Mouse (Mus musculus) hindlimb bud, embryonic 11.5 days (tissue): ENCODE data around the gene Ubb.
"Not testable (repeated sequence)": the region's sequence is repeated elsewhere in the genome, so short reads cannot be mapped to it uniquely, and the experiment has no call there.

Experiments used
- DNase-seq: peaks from one replicate; pipeline ENCODE4 v3.0.0-alpha.2; 2012; ENCODE audit warnings: low read depth, low spot score; ENCODE audit errors: extremely low spot score

Ubb gene

DNA sequence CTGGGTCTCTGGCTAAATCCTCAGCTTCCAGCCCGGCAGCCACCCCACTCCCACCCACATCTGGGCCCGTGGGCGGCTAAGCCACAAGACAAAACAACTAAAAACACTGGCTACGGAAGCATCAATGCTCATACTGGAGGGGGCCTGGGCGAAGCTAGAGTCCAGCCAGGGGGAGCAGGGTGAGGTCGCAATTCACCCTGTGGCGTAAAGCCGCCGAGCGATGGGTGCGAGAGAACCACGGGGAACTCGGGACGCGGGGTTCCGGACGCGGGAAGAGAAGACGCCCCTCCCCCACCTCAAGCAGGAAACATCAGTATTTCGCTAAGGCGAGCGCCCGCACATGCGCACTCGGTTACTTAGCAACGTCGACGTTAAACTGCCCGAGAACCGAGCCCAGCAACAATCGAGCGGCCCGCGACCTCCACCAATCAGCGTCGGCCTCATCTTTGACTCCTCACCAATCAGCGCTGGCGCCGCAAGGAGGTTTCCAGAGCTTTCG, at the start of gene Ubb:
TSS of gene Ubb (plus strand) at position 445 of the 499 bp plus-strand sequence.
- peak; percentile 99 for DNase-seq

DNA sequence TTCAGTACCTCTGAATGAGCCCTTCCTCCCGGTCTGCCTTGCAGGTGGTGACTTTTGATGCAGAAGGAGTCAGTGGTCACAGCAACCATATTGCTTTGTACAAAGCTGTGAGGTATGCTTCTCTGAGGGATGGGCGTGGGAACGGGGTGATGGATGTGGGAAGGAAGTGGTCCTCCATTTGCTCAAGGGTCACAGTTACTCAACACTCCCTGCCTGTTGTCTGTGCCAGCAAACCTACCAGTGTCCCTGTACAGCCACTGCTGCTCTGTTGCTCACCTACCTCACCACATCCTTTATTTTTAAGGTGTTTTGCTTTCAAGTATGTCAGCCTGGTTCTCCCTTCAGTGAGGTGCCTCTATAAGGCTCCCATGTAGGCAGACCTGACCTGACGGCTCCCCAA, 43.3 kb upstream of the Ubb start:
- no peak for DNase-seq

DNA sequence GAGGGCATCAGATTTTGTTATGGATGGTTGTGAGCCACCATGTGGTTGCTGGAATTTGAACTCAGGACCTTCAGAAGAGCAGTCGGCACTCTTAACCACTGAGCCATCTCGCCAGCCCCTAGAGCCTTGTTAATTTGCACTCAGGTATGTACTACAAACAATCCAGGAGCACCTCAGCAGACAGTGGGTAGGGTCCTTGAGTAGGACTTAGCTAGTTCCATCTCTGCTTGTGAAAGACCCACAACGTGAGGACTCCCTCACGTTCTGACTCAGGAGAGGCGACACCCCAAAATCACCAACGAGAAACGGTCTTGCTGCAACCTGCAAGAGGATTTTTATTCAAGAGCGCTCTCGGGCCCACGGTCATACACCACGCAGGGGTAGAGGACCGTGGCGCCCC, 42.6 kb upstream of the Ubb start:
- not testable (repeated sequence) for DNase-seq

DNA sequence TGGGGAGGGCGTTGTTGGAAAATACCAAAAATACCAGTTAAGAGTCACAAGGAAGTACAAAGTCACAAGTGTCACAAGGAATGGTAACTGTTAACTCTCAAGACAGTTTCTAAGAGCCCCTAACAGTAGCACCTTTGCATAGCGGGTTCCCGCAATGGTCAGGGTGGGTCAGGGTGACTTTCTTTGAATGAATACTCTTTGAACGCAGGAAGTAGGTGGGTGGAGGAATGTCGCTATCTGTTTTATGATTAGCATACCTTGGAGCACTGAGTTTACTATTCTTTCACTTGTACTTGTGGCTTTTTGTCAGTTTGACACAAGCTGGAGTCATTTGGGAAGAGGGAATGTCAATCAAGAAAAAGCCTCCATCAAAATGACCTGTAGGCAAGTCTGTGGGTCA, 42.2 kb upstream of the Ubb start:
- not testable (repeated sequence) for DNase-seq

DNA sequence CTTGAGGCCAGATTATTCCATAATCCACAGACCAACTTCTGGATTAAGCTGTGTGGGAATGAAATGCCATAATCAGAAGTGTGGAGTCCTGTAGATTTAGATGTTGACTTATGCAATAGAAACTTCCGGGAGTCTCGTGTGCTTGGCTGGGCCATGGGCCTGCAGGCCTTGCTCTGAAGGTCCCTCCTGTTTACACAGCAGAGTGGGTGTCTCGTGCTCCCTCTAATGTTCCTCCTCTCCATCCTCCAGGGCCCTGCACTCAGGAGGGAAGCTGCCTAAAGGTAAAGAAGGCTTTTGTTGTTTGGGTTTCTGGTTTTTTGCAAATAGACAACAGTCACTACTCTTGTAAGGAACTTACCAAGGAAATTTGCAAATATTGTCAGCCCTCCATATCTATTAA, 41.4 kb upstream of the Ubb start:
- no peak for DNase-seq

DNA sequence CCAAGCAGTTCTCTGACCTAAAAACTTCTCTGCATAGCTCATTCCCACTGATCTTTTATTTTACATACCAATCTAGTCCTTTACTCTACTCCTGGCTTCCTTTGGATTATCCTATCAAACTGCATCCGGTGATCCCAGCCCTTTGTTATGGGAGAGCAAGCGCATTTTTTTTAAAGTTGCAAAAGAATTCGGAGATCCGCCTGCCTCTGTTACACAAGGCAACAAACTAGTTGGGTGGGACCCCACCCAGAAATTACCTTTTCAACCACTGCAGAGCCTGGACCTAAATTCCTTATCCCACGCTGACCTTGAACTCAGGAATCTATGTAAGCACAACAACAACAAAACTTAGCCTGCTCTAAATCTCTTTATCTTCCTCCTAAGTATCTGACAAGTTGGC, 40.0 kb upstream of the Ubb start:
- no peak for DNase-seq

DNA sequence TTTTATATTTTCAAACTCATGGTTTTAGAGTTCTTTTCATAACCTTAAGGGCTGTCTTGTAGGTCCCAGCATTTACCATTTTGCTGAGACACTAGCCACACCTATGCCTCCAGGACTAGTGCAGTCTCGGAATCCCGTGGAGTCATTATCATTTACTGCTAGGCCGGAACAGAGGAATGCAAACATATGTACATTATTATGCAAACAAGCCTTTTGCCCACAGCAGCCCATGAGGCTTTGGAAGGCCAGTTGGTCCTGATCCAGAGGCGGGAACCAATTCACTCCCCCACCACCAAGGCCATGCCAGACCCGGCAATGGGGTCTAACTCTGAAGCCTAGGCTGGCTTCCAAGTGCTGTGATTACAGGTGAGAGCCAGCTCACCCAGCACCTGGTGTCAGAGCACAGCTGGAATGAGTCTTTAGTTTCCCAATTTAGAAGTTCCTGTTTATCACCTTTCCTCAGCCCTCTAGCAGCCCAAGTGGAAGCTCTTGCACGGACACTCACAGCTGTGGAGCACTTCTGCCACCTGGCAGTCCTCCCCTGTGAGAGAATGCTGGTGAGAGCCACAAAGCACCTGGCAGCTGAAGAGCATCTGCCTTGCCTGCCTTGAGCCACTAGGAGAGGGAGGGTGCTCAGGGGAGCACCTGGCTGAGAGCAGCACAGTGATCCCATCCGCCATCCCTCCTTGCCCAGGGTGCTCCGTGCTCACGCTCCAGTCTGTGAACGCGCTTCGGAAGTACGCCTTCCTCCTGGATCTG, 39.3 kb upstream of the Ubb start:
- DNase-seq: no peak

DNA sequence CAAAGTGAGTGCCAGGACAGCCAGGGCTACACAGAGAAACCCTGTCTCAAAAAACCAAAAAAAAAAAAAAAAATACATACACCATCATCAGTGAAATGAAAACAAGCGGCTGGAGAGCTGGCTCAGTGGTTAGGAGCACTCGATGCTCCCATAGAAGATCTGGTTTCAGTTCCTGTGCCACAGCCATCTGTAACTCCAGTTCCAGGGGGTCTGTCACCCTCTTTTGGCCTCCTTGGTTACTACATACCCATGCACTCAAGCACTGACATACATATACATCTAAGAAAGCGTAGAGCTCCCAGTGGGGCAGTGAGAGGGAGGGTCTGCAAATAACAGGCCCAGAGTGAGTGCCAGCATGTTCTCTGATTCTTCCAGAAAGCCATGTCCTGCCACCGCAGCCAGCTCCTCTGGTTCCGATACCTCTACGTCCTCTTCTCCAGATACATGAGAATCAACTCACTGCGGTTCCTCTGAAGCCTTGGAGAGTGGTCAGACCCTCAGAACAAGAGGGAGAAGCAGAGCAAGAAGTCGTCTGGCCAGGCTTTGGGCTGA, 38.4 kb upstream of the Ubb start:
- DNase-seq: no peak

DNA sequence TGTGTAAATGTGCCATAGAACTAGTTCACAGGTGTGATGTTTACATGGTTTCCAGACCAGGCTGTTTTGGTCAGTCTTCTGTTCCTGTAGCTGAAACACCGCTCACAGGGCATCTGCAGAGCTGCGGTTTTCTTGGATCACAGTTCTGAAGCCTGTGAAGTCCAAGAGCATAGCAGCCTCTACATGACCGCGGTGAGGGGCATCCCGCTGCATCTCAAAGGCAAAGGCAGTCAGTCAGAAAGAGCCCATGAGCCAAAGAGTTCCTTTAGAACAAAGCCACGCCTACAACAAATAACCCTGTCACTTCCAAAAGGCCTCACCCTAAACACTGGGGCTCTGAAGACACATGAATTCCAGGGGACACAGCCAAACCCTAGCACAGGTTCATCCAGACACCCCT, 37.7 kb upstream of the Ubb start:
- no peak for DNase-seq

DNA sequence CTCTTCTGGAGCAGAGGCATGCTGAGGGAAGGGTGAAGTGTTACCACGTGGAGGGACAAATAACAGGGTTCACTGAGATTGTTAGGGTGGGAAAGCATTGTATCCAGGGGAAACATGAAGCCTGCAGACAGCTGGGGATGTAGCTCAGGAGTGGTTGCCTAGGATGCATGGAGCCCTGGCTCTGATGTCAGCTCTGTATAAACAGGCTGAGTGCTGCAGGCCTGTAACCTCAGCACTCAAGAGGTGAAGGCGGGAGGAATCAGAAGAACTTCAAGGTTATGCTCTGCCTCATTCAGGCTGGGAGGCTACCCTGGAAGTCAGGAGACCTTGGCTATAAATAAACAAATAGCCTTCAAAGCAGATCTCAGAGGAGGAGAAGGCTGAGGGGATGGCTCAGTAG, 32.0 kb upstream of the Ubb start:
- no peak for DNase-seq

DNA sequence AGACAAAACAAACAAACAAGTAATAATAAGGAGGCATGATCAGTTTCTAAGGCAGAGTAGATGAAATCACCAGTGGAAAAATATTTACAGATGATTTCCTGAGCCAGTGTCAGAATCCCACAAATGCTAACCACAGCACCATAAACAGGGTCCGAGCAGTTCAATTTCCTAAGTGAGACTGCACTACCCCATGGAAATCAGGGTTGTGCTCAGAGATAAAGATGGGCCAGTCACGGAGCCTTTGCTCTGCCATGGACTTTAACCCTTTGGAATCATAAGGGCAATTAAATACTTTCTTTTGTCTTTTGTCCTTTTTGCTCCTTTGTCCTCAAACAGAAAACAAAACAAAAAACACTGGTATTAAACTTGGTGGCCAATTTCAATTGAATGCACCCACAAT, 28.7 kb upstream of the Ubb start:
- no peak for DNase-seq

DNA sequence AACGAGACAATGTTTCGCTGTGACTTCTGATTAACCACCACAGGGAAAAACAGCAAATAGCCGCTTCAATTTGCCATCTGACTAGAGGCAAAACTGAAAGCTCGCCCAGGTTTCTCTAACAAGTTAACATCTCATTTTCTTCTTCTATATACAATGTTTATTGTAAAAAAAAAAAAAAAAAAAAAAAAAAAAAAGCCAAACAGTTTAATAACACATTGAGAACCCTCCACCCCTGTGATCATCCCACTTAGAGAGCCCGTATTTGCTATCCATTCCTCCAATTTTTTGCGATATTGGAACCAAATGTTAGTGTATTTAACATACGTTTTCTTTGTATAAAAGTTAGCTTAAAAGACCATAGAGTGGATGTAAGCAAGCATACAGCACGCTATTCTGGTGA, 13.9 kb upstream of the Ubb start:
- no peak for DNase-seq

DNA sequence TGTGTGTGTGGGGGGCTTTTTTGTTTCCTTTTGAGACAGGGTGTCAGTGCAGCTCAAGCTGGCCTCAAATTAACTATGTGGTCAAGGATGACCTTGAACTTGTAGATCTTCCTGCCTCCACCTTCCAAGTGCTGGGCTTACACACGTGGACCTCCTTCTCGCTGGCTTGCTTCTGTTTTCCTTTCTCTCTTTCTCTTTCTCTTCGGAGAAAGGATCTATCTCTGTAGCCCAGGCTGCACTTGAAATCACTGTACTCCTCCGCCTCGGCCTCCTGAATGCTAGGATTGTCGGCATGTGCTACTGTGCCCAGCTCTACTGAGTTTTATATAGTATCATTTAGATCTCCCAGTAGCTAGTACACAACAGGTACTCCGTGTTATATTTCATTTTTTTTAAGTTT, 13.4 kb upstream of the Ubb start:
- no peak for DNase-seq

DNA sequence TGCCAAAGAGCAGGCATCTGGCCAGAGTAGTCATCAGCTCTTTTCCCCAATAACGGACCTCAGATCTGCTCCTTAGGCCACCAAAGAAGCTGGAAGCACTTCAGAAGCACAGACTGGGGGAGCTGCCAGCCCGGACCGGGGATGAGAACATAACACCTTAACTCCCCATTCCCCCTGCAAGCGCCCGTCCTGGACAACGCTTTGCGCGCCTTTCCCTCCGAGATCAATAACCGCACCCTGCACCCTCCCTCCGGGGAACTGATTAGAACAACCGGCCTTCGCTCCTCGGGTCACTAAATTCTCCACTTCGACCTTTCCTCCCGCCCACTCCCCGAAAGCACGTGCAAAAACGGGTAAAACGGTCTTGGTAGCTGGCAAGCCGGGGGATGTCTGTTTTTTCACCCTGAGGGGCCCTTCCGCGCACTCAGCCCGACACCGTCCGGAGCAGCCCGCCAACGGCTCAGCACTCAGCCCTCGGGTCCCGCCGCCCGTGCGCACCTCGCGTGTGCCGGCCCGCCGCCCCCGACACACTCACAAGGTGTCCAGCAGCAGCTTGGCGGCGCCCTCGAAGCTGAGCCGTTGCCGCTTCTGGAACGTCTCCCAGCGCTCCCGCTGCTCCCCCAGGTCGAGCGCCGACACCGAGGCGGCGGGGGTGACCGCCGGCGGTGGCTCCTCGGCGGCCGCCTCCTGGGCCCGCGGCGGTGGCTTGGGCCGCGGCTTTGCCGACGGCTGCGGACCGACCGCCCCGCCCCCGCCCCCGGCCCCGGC, 12.5 kb upstream of the Ubb start:
- DNase-seq: no peak

DNA sequence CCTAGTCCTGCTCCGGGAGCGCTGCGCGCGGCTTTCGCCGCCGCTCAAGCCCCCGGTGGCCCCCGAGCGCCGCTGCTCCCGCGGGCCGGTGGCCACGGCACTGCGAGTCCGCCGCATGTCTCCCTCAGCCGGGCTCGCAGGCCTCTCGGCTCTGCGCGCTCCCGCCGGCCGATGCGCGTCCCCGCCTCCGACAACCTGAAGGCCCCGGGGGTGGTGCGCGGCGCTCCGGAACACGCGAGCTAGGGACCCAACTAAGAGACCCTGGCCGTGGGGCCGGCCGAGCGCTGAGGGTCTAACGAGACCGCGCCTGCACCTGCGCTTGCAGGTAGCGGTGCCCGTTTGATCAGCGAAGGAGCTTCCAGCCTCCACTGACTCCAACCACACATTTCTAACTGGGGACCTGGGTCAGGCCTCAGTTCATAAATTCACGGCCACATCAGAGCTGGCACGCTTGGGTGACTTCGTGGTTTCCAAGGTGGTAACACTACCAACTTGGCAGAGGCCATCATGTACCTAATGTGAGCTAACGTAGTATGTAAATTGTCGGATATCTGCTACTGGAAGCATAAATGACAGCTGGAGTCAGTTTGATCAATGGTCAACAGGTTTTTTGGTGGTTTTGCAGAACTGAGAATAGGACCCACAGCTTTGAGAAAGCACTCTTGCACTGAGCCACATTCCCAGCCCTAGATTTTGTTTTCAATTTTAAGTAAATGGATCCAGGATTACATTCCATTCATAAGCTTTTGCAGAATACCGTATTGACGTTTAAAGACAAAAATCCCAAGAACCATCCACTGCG, 11.7 kb upstream of the Ubb start, which contains the start of gene Cenpv:
TSS of gene Cenpv (minus strand) at position 173 of the 802 bp plus-strand sequence.
- no peak for DNase-seq

DNA sequence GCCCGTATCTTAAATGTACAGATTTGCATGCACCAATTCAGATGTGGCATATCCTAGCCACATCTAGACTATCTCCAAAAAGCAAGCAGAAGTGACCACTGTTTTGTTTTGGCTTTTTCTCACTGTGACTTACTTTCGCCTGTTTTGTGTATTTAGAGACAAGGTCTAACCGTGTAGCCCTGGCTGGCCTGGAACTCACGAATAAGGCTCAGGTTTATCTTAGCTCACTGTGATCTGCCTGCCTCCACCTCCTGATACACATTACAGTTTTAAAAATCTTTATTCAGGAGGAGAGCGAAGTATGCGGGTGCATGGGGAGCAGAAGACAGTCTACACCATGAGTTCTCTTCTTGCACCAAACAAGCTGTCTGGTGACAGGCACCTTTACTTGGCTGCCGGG, 10.8 kb upstream of the Ubb start:
- DNase-seq: no peak

DNA sequence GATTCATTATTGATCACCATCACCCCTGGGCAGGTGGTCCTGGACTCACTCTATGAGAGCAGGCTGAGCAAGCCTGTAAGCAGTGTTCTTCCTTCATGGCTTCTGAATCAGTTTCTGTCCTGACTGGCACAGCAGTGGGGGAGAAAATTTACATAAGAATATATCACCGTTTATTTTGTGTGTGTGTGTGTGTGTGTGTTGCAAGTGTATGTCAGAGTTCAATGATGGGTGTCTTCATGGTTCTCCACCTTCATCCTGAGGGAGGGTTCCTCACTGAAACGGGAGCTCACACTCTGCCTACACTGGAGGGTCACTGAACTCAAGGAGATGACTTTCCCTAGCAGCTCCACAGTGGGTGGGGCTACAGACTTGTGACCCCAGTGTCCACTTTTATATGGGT, 10.0 kb upstream of the Ubb start:
- no peak for DNase-seq

DNA sequence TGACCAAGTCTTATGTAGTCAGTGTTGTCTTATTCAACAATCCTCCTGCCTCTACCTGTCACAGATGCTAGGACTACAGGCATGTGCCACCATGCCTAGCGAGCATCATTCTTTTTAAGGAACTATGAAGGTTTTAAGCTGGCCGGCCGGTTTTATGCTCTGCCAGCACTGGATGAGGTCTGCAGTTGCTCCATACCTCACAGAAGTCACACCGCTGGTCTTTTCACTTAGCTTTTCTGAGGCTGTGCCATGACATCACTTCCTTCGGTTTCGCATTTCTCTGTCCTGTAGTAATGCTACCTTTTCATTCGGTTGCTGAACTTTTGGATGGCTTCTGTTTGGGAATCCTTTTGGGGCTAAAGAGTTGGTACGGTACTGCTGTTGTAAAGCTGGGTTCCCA, 9.4 kb upstream of the Ubb start:
- DNase-seq: no peak

DNA sequence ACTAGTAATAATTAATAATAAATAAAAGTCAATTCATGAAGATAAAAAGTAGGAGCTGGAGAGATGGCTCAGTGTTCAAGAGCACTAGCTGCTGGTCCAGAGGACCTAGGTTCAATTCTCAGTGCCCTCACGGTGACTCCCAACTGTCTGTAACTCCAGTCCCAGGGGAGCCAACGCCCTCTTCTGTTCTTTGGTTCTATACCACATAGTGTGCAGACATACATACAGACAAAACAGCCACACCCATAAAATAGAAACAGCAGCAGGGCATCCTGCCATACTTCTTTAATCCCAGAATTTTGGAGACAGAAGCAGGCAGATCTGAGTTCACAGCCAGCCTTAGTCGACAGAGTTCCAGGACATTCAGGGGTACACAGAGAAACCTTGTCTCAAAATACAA, 7.0 kb upstream of the Ubb start:
- no peak for DNase-seq

DNA sequence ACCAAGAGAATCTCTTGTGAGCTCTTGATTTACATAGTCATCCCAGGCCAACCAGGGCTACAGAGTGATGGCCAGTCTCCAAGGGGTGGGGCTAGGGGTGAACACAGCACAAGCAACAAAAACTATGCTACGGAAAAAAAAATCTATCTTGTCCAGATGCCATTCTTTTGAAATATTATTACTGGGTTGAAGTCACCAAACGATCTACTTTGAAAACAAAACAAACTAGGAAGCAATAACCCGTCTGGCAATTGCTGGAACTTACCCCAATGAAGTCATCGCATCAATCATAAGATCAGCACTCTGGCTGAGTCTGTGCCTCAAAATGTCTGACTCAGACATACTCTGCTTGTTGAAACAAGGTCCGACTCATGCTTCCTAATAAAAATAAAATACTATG, 1.2 kb upstream of the Ubb start:
- DNase-seq: no peak

DNA sequence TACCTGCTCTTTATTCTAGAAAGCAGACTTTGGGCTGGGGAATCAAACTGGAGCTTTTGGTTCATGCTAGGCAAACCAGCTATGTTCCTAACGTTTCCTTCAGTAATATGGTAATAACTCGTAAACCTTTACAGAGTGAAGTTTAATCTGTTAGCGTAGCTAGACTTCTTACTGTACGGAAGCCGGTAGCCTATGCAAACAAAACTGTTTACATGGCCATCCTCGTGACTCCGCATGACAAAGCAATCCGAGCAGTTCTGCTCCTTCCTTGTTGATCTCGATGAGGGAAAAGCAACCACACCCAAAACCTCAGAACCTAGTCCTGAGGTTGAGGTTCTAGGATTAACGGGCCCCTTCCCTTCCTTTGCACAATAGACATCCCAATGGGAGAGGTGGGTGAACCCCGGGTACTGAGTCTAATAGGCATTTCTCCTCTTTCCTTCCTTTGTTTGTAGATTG, 715 bp upstream of the Ubb start:
- no peak for DNase-seq
